Mouse (Mus musculus): ENCODE data around the gene Abr. TPM values are rescaled to one million over a fixed set of nuclear protein-coding genes. Genes with fewer than 3 reads are reported as not detected.

Abr gene
- polyA plus RNA-seq, 1 experiment from 2014 or later: 40.5 TPM

GRCm38 (mm10) chr11:76392996-76393395 lies 229.1 kb downstream of the Abr start:
- Histone ChIP-seq H3K27ac (no peak overlapping the region), H3K4me3 (no peak overlapping the region), H3K27me3 (ENCODE audit: insufficient read depth, poor library complexity, severe bottlenecking) (no peaks in the 10 kb centered on the region), H3K36me3 (peaks cover 32% of the 10 kb centered on the region), H3K4me1 (replicated peaks) (peaks cover 46% of the 10 kb centered on the region), H3K9me3 (0 out of 2 replicates have a peak, but pooled peaks cover 16% of the 10 kb centered on the region)
- DNase-seq (ENCODE audit: low spot score): no peak
- 89% methylated on average over 11 of the region's 11 CpGs for WGBS

GRCm38 (mm10) chr11:76392532-76392931 lies 229.6 kb downstream of the Abr start:
- Histone ChIP-seq H3K36me3 (peaks cover 32% of the 10 kb centered on the region), H3K9me3 (0 out of 2 replicates have a peak, but pooled peaks cover 18% of the 10 kb centered on the region), H3K27ac (no peak overlapping the region), H3K4me3 (no peak overlapping the region), H3K27me3 (ENCODE audit: insufficient read depth, poor library complexity, severe bottlenecking) (no peaks in the 10 kb centered on the region), H3K4me1 (replicated peaks) (peaks cover 45% of the 10 kb centered on the region)
- WGBS: 85% methylated on average over 7 of the region's 7 CpGs
- DNase-seq (ENCODE audit: low spot score): no peak

GRCm38 (mm10) chr11:76388711-76389110 lies 233.4 kb downstream of the Abr start:
- no peak for DNase-seq (ENCODE audit: low spot score)
- 24% methylated on average over 7 of the region's 7 CpGs for WGBS
- peak overlapping the region; percentile 6; the same call in 1 of the 2 replicates for H3K27ac ChIP-seq
- H3K36me3 ChIP-seq: peaks cover 35% of the 10 kb centered on the region
- H3K4me1 ChIP-seq (replicated peaks): peaks cover 49% of the 10 kb centered on the region
- no peaks in the 10 kb centered on the region for H3K27me3 ChIP-seq (ENCODE audit: insufficient read depth, poor library complexity, severe bottlenecking)
- H3K9me3 ChIP-seq: 0 out of 2 replicates have a peak, but pooled peaks cover 19% of the 10 kb centered on the region
- 0 out of 2 replicates have a peak overlapping the region, but pooled peaks have one; percentile 11 for H3K4me3 ChIP-seq

- no peak for DNase-seq (ENCODE audit: low spot score)
- 96% methylated on average over 1 of the region's 1 CpGs for WGBS
- H3K36me3 ChIP-seq: peaks cover 22% of the 10 kb centered on the region
- H3K27ac ChIP-seq: no peak overlapping the region
- 0 out of 2 replicates have a peak, but pooled peaks cover 15% of the 10 kb centered on the region for H3K9me3 ChIP-seq
- no peaks in the 10 kb centered on the region for H3K27me3 ChIP-seq (ENCODE audit: insufficient read depth, poor library complexity, severe bottlenecking)
- H3K4me3 ChIP-seq: no peak overlapping the region
- peaks cover 65% of the 10 kb centered on the region for H3K4me1 ChIP-seq (replicated peaks)
Observed at GRCm38 (mm10) chr11:76387097-76387496, 235.0 kb downstream of the Abr start.

GRCm38 (mm10) chr11:76385746-76386145 lies 236.4 kb downstream of the Abr start:
- no peaks in the 10 kb centered on the region for H3K27me3 ChIP-seq (ENCODE audit: insufficient read depth, poor library complexity, severe bottlenecking)
- no peak overlapping the region for H3K4me3 ChIP-seq
- no peak for DNase-seq (ENCODE audit: low spot score)
- peaks cover 13% of the 10 kb centered on the region for H3K36me3 ChIP-seq
- 0 out of 2 replicates have a peak, but pooled peaks cover 3% of the 10 kb centered on the region for H3K9me3 ChIP-seq
- WGBS: 39% methylated on average over 3 of the region's 3 CpGs
- H3K27ac ChIP-seq: peak overlapping the region; percentile 72; the same call in 1 of the 2 replicates
- H3K4me1 ChIP-seq (replicated peaks): peaks cover 71% of the 10 kb centered on the region

- no peak for DNase-seq (ENCODE audit: low spot score)
- peaks cover 8% of the 10 kb centered on the region; the same call in 1 of the 2 replicates for H3K36me3 ChIP-seq
- no peak overlapping the region for H3K4me3 ChIP-seq
- H3K27ac ChIP-seq: peak overlapping the region; percentile 72
- 67% methylated on average over 4 of the region's 4 CpGs for WGBS
- H3K27me3 ChIP-seq (ENCODE audit: insufficient read depth, poor library complexity, severe bottlenecking): no peaks in the 10 kb centered on the region
- peaks cover 78% of the 10 kb centered on the region for H3K4me1 ChIP-seq (replicated peaks)
- H3K9me3 ChIP-seq: 0 out of 2 replicates have a peak, but pooled peaks cover 2% of the 10 kb centered on the region
Observed at GRCm38 (mm10) chr11:76385017-76385416, 237.1 kb downstream of the Abr start.

GRCm38 (mm10) chr11:76384307-76384706 lies 237.8 kb downstream of the Abr start:
- DNase-seq (ENCODE audit: low spot score): no peak
- no peaks in the 10 kb centered on the region for H3K27me3 ChIP-seq (ENCODE audit: insufficient read depth, poor library complexity, severe bottlenecking)
- WGBS: 91% methylated on average over 5 of the region's 5 CpGs
- 0 out of 2 replicates have a peak, but pooled peaks cover 2% of the 10 kb centered on the region for H3K9me3 ChIP-seq
- peaks cover 76% of the 10 kb centered on the region for H3K4me1 ChIP-seq (replicated peaks)
- H3K27ac ChIP-seq: peak overlapping the region; percentile 36
- H3K36me3 ChIP-seq: peaks cover 8% of the 10 kb centered on the region; the same call in 1 of the 2 replicates
- no peak overlapping the region for H3K4me3 ChIP-seq

GRCm38 (mm10) chr11:76382711-76383324 lies 239.3 kb downstream of the Abr start:
- peaks cover 63% of the 10 kb centered on the region for H3K4me1 ChIP-seq (replicated peaks)
- no peaks in the 10 kb centered on the region for H3K27me3 ChIP-seq (ENCODE audit: insufficient read depth, poor library complexity, severe bottlenecking)
- no peak overlapping the region for H3K4me3 ChIP-seq
- DNase-seq (ENCODE audit: low spot score): peak; percentile 33
- H3K9me3 ChIP-seq: 0 out of 2 replicates have a peak, but pooled peaks cover 2% of the 10 kb centered on the region
- peak overlapping the region; percentile 76 for H3K27ac ChIP-seq
- WGBS: 37% methylated on average over 13 of the region's 13 CpGs
- H3K36me3 ChIP-seq: peaks cover 8% of the 10 kb centered on the region; the same call in 1 of the 2 replicates

GRCm38 (mm10) chr11:76381201-76381885 lies 240.8 kb downstream of the Abr start:
- Histone ChIP-seq H3K27me3 (ENCODE audit: insufficient read depth, poor library complexity, severe bottlenecking) (no peaks in the 10 kb centered on the region), H3K9me3 (no peaks in the 10 kb centered on the region), H3K36me3 (peaks cover 5% of the 10 kb centered on the region; the same call in 1 of the 2 replicates), H3K4me3 (no peak overlapping the region), H3K4me1 (replicated peaks) (peaks cover 67% of the 10 kb centered on the region), H3K27ac (no peak overlapping the region; the same call in 1 of the 2 replicates)
- 90% methylated on average over 15 of the region's 15 CpGs for WGBS
- no peak for DNase-seq (ENCODE audit: low spot score)

GRCm38 (mm10) chr11:76379921-76380544 lies 242.1 kb downstream of the Abr start:
- H3K9me3 ChIP-seq: no peaks in the 10 kb centered on the region
- peaks cover 5% of the 10 kb centered on the region; the same call in 1 of the 2 replicates for H3K36me3 ChIP-seq
- peaks cover 59% of the 10 kb centered on the region for H3K4me1 ChIP-seq (replicated peaks)
- H3K27me3 ChIP-seq (ENCODE audit: insufficient read depth, poor library complexity, severe bottlenecking): no peaks in the 10 kb centered on the region
- WGBS: 39% methylated on average over 11 of the region's 11 CpGs
- no peak overlapping the region for H3K4me3 ChIP-seq
- no peak for DNase-seq (ENCODE audit: low spot score)
- H3K27ac ChIP-seq: peak overlapping the region; percentile 56; the same call in 1 of the 2 replicates

- Histone ChIP-seq H3K36me3 (peaks cover 9% of the 10 kb centered on the region; the same call in 1 of the 2 replicates), H3K27me3 (ENCODE audit: insufficient read depth, poor library complexity, severe bottlenecking) (no peaks in the 10 kb centered on the region), H3K4me3 (no peak overlapping the region), H3K27ac (no peak overlapping the region), H3K9me3 (no peaks in the 10 kb centered on the region), H3K4me1 (replicated peaks) (peaks cover 62% of the 10 kb centered on the region)
- WGBS: 94% methylated on average over 3 of the region's 3 CpGs
- no peak for DNase-seq (ENCODE audit: low spot score)
Observed at GRCm38 (mm10) chr11:76376425-76376824, 245.7 kb downstream of the Abr start.

GRCm38 (mm10) chr11:76374491-76375185 lies 247.5 kb downstream of the Abr start:
- Histone ChIP-seq H3K27me3 (ENCODE audit: insufficient read depth, poor library complexity, severe bottlenecking) (no peaks in the 10 kb centered on the region), H3K27ac (peak overlapping the region; percentile 71), H3K4me1 (replicated peaks) (peaks cover 59% of the 10 kb centered on the region), H3K9me3 (no peaks in the 10 kb centered on the region), H3K36me3 (peaks cover 5% of the 10 kb centered on the region; the same call in 1 of the 2 replicates), H3K4me3 (no peak overlapping the region)
- DNase-seq (ENCODE audit: low spot score): peak; percentile 61
- WGBS: 65% methylated on average over 17 of the region's 17 CpGs

Measured in hindbrain, embryonic 10.5 days (tissue).